Comparison of ENCODE assay signal across 23 mouse cellular contexts in genomic region chr5:36081021-36081420, GRCm38 (mm10).
DNase-seq lines count a peak whose midpoint lies in the region; ATAC-seq and TF ChIP-seq lines count a peak whose summit lies in the region.
"Had no signal": no experiment of that assay in that cellular context is flagged by ENCODE, and none has a peak within 500 bp of the region (broad histone marks: within the 10 kb centered on the region; RNA-seq: fewer than 3 reads in every experiment).

No protein-coding gene starts in this region.

- H3K9me3 ChIP-seq in heart, embryonic 13.5 days, result no peaks in the 10 kb centered on the region
- no peaks in the 10 kb centered on the region for H3K9me3 ChIP-seq in lung, embryonic 16.5 days (ENCODE audit: control insufficient read depth, low read length)
- H3K9me3 ChIP-seq in midbrain, embryonic 10.5 days (replicated peaks), result no peaks in the 10 kb centered on the region
- H3K9me3 ChIP-seq in midbrain, embryonic 15.5 days, result no peaks in the 10 kb centered on the region
- H3K9me3 ChIP-seq: embryonic facial prominence, embryonic 12.5 days; embryonic facial prominence, embryonic 15.5 days; forebrain, embryonic 15.5 days; heart, embryonic 12.5 days; hindbrain, embryonic 12.5 days had no signal

- H3K27me3 ChIP-seq in heart, embryonic 13.5 days (replicated peaks), result no peaks in the 10 kb centered on the region
- H3K27me3 ChIP-seq in lung, embryonic 16.5 days (ENCODE audit: control insufficient read depth, insufficient read depth, low read depth, low read length), result no peaks in the 10 kb centered on the region
- H3K27me3 ChIP-seq in midbrain, embryonic 10.5 days (ENCODE audit: low read depth, poor library complexity, severe bottlenecking), result no peaks in the 10 kb centered on the region
- H3K27me3 ChIP-seq in midbrain, embryonic 15.5 days (replicated peaks), result no peaks in the 10 kb centered on the region
- H3K27me3 ChIP-seq: embryonic facial prominence, embryonic 12.5 days; embryonic facial prominence, embryonic 15.5 days; forebrain, embryonic 15.5 days; heart, embryonic 12.5 days; hindbrain, embryonic 12.5 days had no signal

- H3K4me3 ChIP-seq in heart, embryonic 13.5 days, result no peak overlapping the region
- no peak overlapping the region for H3K4me3 ChIP-seq in lung, embryonic 16.5 days (ENCODE audit: low read length)
- H3K4me3 ChIP-seq in lung, adult 2 months (replicated peaks; ENCODE audit: extremely low read depth, low read depth, low read length), result no peak overlapping the region
- no peak overlapping the region for H3K4me3 ChIP-seq in midbrain, embryonic 10.5 days
- H3K4me3 ChIP-seq in midbrain, embryonic 15.5 days, result no peak overlapping the region
- H3K4me3 ChIP-seq: embryonic facial prominence, embryonic 12.5 days; embryonic facial prominence, embryonic 15.5 days; forebrain, embryonic 15.5 days; heart, embryonic 12.5 days; hindbrain, embryonic 12.5 days had no signal

- WGBS in heart, embryonic 13.5 days, result 50% methylated on average over 8 of the region's 8 CpGs
- WGBS in lung, embryonic 16.5 days, result 54% methylated on average over 8 of the region's 8 CpGs
- WGBS in lung, adult 2 months, result 63% methylated on average over 8 of the region's 8 CpGs
- WGBS in midbrain, embryonic 10.5 days, result 90% methylated on average over 8 of the region's 8 CpGs
- WGBS in midbrain, embryonic 15.5 days, result 74% methylated on average over 8 of the region's 8 CpGs

- peak overlapping the region; percentile 5; the same call in 1 of the 2 replicates for H3K9ac ChIP-seq in heart, embryonic 13.5 days
- H3K9ac ChIP-seq in lung, embryonic 16.5 days (ENCODE audit: low read length), result no peak overlapping the region
- no peak overlapping the region for H3K9ac ChIP-seq in midbrain, embryonic 15.5 days
- H3K9ac ChIP-seq: embryonic facial prominence, embryonic 12.5 days; embryonic facial prominence, embryonic 15.5 days; forebrain, embryonic 15.5 days; heart, embryonic 12.5 days; hindbrain, embryonic 12.5 days had no signal

- no peaks in the 10 kb centered on the region for H3K36me3 ChIP-seq in heart, embryonic 13.5 days
- H3K36me3 ChIP-seq in lung, embryonic 16.5 days (ENCODE audit: control insufficient read depth, insufficient read depth, low read length), result no peaks in the 10 kb centered on the region
- H3K36me3 ChIP-seq in midbrain, embryonic 10.5 days, result no peaks in the 10 kb centered on the region
- no peaks in the 10 kb centered on the region for H3K36me3 ChIP-seq in midbrain, embryonic 15.5 days (replicated peaks)
- H3K36me3 ChIP-seq: embryonic facial prominence, embryonic 12.5 days; embryonic facial prominence, embryonic 15.5 days; forebrain, embryonic 15.5 days; heart, embryonic 12.5 days; hindbrain, embryonic 12.5 days had no signal

- peaks cover 44% of the 10 kb centered on the region for H3K4me1 ChIP-seq in heart, embryonic 13.5 days
- no peaks in the 10 kb centered on the region for H3K4me1 ChIP-seq in lung, embryonic 16.5 days (replicated peaks; ENCODE audit: control insufficient read depth, insufficient read depth, low read length)
- H3K4me1 ChIP-seq in lung, adult 2 months (ENCODE audit: control insufficient read depth, insufficient read depth, low read length), result no peaks in the 10 kb centered on the region
- peaks cover 29% of the 10 kb centered on the region for H3K4me1 ChIP-seq in midbrain, embryonic 10.5 days
- peaks cover 29% of the 10 kb centered on the region for H3K4me1 ChIP-seq in midbrain, embryonic 15.5 days
- H3K4me1 ChIP-seq: embryonic facial prominence, embryonic 12.5 days had no signal

- no peak for TF ChIP-seq CTCF in lung, adult 2 months (IDR thresholded peaks at IDR 0.05; ENCODE audit: insufficient read depth, low read length)

- no peak overlapping the region for H3K27ac ChIP-seq in heart, embryonic 13.5 days (replicated peaks)
- no peak overlapping the region for H3K27ac ChIP-seq in lung, embryonic 16.5 days (ENCODE audit: low read length)
- H3K27ac ChIP-seq in midbrain, embryonic 10.5 days (replicated peaks), result 0 out of 2 replicates have a peak overlapping the region, but pooled peaks have one; percentile 39
- no peak overlapping the region for H3K27ac ChIP-seq in midbrain, embryonic 15.5 days
- H3K27ac ChIP-seq: embryonic facial prominence, embryonic 12.5 days; embryonic facial prominence, embryonic 15.5 days; forebrain, embryonic 15.5 days; hindbrain, embryonic 12.5 days had no signal

- no peak for TF ChIP-seq POLR2A in lung, adult 2 months (IDR thresholded peaks at IDR 0.05; ENCODE audit: borderline replicate concordance, extremely low read depth, low read depth, low read length)

- ATAC-seq in heart, embryonic 13.5 days (ENCODE audit: extremely low read depth, insufficient number of reproducible peaks, low FRiP score, low TSS enrichment), result no peak
- peak; percentile 51; the same call in 1 of the 2 replicates for ATAC-seq in lung, embryonic 16.5 days (ENCODE audit: low read depth)
- ATAC-seq in midbrain, embryonic 15.5 days (replicated peaks), result no peak
- ATAC-seq: activated CD4-positive, CD25-positive, alpha-beta regulatory T cell, adult 4 months; forebrain, embryonic 15.5 days; hindbrain, embryonic 16.5 days; inflammation-experienced regulatory T-cells, adult 6 months had no signal

- peak; percentile 44 to 53 for DNase-seq in cerebellum, postnatal 10 days
- no peak for DNase-seq in cerebellum, postnatal 25 days
- no peak for DNase-seq in heart, postnatal 25 days (ENCODE audit: low spot score)
- DNase-seq in lung, adult 2 months, result no peak
- DNase-seq in midbrain, embryonic 10.5 days (ENCODE audit: low spot score), result no peak
- DNase-seq: adrenal gland, adult 8-10 months; adrenal gland, postnatal 25 days; cerebellum, adult 11-12 months; cerebellum, adult 8-10 months; gastrocnemius, postnatal 25 days; heart, adult 18-20 months; heart, postnatal 14 days had no signal

- no peak overlapping the region for H3K4me2 ChIP-seq in heart, embryonic 13.5 days
- H3K4me2 ChIP-seq in lung, embryonic 16.5 days (ENCODE audit: low read depth, low read length), result no peak overlapping the region
- H3K4me2 ChIP-seq in midbrain, embryonic 15.5 days, result no peak overlapping the region
- H3K4me2 ChIP-seq: embryonic facial prominence, embryonic 12.5 days; embryonic facial prominence, embryonic 15.5 days; forebrain, embryonic 15.5 days; heart, embryonic 12.5 days; hindbrain, embryonic 12.5 days had no signal

- intact Hi-C loops in heart, postnatal 25 days (cut with DNase I), result no loop called here

Comparison
In these comparisons a context has a peak if more than half of its experiments do, and no peak if none do; other contexts are left out.
1. DNase-seq: peak in cerebellum, postnatal 10 days (2 of 2); none in cerebellum, postnatal 25 days (0 of 2), heart, postnatal 25 days (single experiment), lung, adult 2 months (single experiment) and midbrain, embryonic 10.5 days (single experiment).